Mouse (Mus musculus): ENCODE results near the gene Nuak2.
"Not testable (repeated sequence)": the region's sequence is repeated elsewhere in the genome, so short reads cannot be mapped to it uniquely, and the experiment has no call there.

Nuak2 gene

DNA sequence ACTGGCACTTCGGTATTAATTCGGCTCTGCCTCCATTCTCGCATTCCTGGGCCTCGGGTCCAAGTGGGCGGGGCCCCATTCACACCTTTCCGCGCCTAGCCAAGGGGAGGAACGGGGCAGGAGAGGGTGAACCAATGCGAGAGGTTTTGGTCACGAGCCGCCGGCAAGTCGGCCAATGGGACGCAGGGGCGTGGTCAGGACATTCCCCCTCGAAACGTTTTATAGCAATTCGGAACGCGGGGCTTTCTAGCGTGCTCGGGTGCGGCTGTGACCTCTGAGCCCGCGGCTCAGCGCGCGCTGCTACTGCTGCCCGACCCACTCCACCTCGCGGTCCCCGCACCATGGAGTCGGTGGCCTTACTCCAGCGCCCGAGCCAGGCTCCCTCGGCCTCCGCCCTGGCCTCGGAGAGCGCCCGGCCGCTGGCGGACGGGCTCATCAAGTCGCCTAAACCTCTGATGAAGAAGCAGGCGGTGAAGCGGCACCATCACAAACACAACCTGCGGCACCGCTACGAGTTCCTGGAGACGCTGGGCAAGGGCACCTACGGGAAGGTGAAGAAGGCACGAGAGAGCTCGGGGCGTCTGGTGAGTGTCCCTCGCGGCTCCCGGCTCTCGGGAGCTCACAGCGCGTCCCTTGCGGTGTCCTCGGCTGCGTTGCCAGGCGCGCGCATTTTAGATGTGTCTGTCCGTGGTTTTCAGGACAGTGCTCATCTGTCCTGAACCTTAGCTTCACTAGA, at the start of gene Nuak2:
Gene Nuak2, plus strand, starts transcription at position 238 of the 736 bp plus-strand sequence.
- peak; percentile 82 to 88 for DNase-seq (ENCODE audit: low spot score in 2 of 2)

GRCm38 (mm10) chr1:132266791-132267557, 49.0 kb upstream of the Nuak2 start:
- DNase-seq (ENCODE audit: low spot score in 2 of 2), result no peak

DNA sequence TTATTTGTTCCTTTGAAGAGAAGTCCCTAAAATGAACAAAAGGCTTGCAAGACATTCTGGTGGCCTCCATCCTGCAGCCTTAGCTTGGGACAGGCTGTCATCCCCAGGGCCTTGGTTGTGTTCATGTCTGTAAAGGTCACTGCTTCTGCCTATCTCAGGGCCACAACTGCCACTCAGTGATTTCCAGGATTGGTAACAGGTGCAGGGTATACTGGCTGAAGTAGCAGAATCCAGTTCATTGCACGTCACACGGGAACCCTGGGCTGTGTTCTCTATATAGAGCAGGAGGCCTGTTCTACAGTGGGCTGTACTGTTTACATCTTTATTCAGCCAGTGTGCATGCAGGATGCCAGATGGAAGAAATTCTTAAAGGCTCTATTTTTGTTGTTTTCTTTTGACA, 48.0 kb upstream of the Nuak2 start:
- DNase-seq (ENCODE audit: low spot score in 2 of 2), result no peak

DNA sequence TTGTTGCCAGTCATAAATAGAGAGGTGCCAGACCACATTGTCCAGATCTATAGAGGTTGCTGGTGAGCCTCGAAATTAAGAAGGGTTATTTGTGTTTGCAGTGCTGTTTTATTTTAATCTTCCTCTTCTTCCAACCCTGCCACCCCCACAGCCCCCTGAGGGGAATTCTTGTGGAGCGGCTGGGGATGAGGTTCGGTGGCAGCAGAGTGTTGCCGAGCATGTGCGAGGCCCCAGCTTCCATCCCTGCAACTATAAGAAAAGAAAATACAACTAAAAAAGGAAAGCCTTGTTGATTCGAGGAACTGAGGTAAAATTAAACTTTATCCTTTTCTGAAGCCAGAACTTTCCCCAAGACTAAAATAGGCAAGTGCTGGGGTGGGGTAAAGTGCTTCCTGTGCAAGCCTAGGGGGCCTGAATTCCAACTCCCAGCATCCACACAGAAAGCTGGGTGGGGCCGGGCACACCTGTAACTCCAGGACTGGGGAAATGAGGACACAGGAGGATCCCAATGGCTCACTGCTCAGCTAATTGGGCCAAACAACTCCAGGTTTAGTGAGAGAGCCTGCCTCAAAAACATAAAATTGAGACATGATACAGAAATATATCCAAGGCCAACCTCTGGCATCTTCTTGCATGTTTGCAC, 47.4 kb upstream of the Nuak2 start:
- no peak for DNase-seq (ENCODE audit: low spot score in 2 of 2)

DNA sequence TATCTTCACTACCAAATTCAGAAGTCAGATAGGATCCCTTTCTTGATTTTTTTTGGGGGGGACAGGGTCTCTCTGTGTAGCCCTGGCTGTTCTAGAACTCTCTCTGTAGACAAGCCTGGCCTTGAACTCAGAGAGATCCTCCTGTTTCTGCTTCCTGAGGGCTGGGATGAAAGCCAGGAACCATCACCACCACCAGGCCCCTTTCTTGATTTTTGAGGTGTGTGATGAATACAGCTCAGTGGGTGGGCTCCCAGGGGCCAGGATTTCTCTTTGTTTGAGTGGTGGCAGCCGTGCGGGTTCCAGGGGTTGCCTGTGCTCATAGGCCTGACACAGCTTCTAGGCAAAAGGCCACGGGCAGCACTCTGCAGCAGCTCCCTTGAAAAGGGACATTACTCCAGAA, 44.7 kb upstream of the Nuak2 start:
- no peak for DNase-seq (ENCODE audit: low spot score in 2 of 2)

- no peak for DNase-seq (ENCODE audit: low spot score in 2 of 2)
Measured at GRCm38 (mm10) chr1:132276694-132277093, 39.2 kb upstream of the Nuak2 start.

DNA sequence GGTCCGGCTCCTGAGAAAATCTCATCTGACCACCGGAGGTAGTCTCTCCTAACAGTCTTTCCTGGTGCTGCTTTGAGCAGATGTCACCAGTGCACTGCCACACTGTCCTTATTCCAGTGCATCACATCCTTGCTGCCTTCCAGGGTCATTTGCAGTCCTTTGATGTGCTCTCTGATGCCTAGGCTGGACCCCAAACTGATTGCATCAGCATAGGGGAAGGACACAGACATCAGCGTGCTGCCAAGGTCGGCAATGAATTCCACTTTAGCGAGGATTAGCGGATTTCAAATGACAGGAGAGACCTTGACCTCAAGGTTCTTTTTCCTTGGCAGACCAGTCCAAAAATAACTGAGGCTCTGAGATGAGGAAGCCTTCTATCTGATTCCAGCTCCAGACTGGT, 38.8 kb upstream of the Nuak2 start:
- no peak for DNase-seq (ENCODE audit: low spot score in 2 of 2)

DNA sequence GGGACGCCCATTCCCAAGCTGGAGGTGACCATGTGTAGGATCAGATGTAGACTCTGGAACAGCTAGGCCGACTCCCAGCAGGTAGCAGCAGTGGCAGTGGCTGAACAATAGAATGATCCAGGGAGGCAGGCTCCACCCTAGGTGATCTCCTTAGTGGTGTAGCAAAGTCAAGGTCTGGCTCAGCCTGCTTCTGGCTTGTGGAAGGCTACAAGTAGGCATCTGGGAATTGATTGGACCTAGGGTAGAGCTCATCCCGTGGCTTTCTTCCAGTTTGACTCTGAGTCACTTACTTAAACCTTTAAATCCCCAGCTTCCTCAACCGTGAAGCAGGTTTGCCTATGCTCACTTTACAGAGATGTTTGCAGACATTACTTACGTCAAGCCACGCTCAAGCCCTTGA, 35.3 kb upstream of the Nuak2 start:
- DNase-seq (ENCODE audit: low spot score in 2 of 2), result not testable (repeated sequence)

DNA sequence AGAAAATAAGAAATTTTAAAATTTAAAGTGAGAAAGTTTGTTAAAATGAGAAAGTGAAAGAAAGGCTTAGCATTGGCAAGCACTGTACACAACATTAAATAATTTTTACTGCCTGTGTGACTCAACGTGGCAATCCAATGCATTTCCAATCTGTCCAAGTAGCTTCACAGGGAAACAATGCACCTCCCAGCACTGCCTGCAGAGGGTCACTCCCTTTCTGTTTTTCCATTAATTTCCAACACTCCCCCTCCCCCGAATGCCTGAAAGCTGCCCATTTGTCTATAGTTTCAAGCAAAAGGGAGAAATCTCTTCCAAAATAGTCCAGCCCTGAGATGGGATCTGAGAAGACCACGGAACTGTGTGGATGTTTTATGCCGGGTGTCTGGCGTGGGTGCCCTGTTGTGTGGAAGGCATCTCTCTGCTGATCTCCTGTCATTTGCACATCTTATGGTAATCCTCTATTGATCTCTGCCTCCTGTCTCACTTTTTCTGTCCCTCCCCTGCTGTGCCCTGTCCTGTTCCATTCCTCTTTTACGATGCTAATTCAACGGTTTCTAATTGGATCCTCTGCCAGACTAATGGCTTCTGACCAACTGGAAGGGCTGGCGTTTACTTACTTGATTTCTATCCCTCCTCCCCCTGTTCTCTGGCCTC, 34.3 kb upstream of the Nuak2 start:
- no peak for DNase-seq (ENCODE audit: low spot score in 2 of 2)

DNA sequence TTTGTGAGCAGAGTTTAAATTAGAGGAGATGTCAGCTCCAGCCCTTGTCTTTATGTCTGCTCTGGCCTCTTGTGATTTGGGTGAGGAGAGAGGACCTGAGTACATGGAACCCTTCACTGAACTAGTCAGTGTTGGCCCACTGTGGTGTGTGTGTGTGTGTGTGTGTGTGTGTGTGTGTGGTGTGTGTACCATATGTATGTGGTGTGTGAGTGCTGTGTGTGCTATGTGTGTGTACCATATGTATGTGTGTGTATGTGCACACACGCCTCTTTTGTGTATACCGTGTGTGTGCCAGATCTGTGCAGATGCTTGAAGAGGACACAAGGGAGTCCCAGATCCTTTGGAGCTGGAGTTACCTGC, 33.8 kb upstream of the Nuak2 start:
- DNase-seq (ENCODE audit: low spot score in 2 of 2), result no peak

GRCm38 (mm10) chr1:132283018-132283417, 32.9 kb upstream of the Nuak2 start:
- DNase-seq (ENCODE audit: low spot score in 2 of 2), result no peak

GRCm38 (mm10) chr1:132286735-132287134, 29.2 kb upstream of the Nuak2 start:
- no peak for DNase-seq (ENCODE audit: low spot score in 2 of 2)

GRCm38 (mm10) chr1:132287445-132287844, 28.5 kb upstream of the Nuak2 start:
- DNase-seq (ENCODE audit: low spot score in 2 of 2), result no peak

DNA sequence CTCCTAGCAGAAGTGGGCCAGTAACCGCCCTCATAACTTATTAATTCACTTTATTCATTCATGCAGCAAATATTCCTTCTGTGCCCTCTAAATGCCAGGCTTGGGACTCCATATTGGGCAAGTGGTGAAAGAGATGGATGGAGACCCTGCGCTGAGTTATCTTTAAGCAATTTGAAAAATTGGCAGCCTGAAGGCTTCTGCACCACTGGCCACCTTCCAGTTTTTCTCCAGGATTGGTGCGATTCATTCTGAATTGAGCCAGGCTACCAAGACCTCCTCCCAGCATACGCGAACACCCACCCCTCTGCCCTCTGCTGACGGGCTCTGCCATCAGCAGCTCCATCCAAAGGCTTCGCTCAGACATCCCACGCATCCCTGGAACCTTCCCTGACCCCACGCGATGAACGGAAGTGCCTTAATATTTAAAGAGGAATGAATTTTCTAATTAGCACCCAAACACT, 27.9 kb upstream of the Nuak2 start:
- DNase-seq (ENCODE audit: low spot score in 2 of 2), result no peak

GRCm38 (mm10) chr1:132289965-132290364, 26.0 kb upstream of the Nuak2 start:
- no peak for DNase-seq (ENCODE audit: low spot score in 2 of 2)

DNA sequence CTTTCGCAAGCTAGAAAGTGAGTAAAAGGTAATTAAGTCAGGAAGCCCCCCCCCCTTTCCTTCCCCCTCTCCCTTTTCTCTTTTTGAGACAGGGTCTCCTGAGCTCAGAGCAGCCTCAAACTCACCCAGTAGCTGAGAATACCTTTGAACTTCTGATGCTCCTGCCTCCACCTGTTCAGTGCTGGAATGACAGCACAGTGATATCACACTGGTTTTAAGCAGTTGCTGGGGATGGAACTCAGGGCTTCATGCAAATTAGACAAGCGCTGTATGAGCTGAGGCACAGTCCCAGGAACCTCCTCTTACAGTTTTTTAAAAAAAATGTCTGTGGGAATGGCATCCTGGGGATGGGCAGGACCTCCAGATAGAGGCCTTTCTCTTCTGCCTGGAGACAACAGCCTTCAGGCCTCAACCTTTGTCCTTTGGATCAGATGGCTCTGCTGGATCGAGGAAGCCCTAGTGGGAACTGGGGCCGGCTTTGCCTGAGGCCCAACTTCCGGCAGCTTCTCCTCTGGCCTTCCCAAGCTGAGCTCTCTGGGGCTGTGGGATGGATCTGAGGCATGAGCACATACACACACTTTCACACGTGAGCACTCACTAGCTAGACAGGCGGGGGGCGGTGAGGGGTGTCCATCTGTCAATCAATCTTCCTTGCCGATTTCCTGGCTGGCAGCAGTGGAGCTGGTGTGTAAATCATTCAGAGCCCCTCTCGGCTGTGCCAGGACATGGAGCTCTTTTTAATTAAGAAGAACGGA, 24.8 kb upstream of the Nuak2 start:
- DNase-seq (ENCODE audit: low spot score in 2 of 2), result no peak

- no peak for DNase-seq (ENCODE audit: low spot score in 2 of 2)
Measured at GRCm38 (mm10) chr1:132291706-132292105, 24.2 kb upstream of the Nuak2 start.

DNA sequence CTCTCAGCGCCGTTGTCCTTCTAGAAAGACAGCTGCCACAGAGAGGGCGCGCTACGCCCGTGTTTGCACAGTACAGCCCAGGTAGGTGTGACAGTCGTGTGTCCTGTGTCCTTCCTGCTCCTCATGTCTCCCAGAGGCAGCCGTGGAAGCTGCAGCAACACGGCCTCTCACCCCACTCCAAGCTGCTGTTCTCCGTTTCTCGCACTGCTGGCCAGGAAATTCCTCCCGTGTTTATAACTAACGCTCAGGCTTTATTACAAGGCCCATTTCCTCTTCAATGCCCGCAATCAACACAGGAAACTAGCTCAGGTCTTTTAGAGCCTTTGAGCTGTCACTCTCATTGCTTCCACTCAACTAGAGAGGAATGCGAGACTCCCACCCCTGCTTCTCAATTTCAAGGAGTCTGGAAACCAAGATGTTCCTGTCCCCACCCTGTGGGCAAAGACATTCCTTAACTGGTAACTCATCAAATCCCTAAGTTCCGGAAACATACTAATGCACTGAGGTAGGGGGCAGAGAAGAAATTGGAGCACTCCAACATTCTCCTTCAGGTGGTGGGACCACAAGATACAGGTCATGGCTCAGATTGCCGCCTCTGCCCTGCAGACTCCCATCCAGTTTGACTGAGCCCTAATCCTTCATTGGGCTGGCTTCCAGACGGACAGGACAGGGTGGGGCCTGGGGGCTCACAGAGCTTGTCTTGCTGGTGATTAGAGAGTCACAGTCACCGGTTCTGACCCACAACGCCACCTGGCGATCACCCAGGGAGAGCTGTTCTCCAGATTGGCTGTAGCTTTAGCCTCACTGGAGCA, 23.4 kb upstream of the Nuak2 start:
- DNase-seq (ENCODE audit: low spot score in 2 of 2), result no peak

GRCm38 (mm10) chr1:132295506-132295905, 20.4 kb upstream of the Nuak2 start:
- DNase-seq (ENCODE audit: low spot score in 2 of 2), result no peak

GRCm38 (mm10) chr1:132296051-132296450, 19.9 kb upstream of the Nuak2 start:
- DNase-seq (ENCODE audit: low spot score in 2 of 2), result no peak

DNA sequence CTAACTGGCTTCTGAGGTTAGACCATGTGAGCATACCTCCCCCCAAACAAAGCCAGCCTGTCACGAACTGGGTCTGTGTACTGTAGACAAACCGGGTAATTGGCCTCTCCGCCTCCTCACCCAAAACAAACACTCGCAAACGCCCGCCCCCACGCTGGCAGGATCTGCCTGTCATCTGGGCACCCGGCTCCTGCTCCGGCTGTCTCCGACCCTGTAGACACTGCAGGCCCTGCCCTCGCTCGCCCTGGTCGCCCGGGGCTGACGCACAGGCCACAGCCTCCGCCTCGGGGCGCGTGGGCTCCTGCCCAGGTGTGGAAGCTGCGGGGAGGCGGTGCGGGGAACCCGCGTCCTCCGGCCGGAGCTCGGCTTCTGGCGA, 17.5 kb upstream of the Nuak2 start, which contains the start of gene Klhdc8a:
Gene Klhdc8a, plus strand, starts transcription at position 202 of the 376 bp plus-strand sequence.
- peak; percentile 52 to 70 for DNase-seq (ENCODE audit: low spot score in 2 of 2)
